In genomic region chr4:118522248-118522647, GRCm38 (mm10) we compare ENCODE assay signal across 29 mouse cellular contexts. TPM values are rescaled to one million over a fixed set of nuclear protein-coding genes. Genes with fewer than 3 reads are reported as not detected.
"Had no signal": no experiment of that assay in that cellular context is flagged by ENCODE, and none has a peak within 500 bp of the region (broad histone marks: within the 10 kb centered on the region; RNA-seq: fewer than 3 reads in every experiment).

No protein-coding gene starts in this region.

- H3K4me2 ChIP-seq: embryonic facial prominence, embryonic 12.5 days; embryonic facial prominence, embryonic 13.5 days; embryonic facial prominence, embryonic 15.5 days; forebrain, embryonic 12.5 days; forebrain, embryonic 13.5 days; forebrain, embryonic 15.5 days had no signal

- H3K27me3 ChIP-seq: embryonic facial prominence, embryonic 15.5 days; forebrain, embryonic 15.5 days had no signal

- H3K9ac ChIP-seq: embryonic facial prominence, embryonic 12.5 days; embryonic facial prominence, embryonic 13.5 days; embryonic facial prominence, embryonic 15.5 days; forebrain, embryonic 12.5 days; forebrain, embryonic 13.5 days; forebrain, embryonic 15.5 days; forebrain, postnatal 0 days had no signal

- ATAC-seq: forebrain, embryonic 13.5 days; forebrain, embryonic 14.5 days; forebrain, embryonic 15.5 days; forebrain, embryonic 16.5 days; forebrain, postnatal 0 days had no signal

- H3K4me1 ChIP-seq: forebrain, embryonic 15.5 days had no signal

- H3K9me3 ChIP-seq: embryonic facial prominence, embryonic 10.5 days; embryonic facial prominence, embryonic 12.5 days; embryonic facial prominence, embryonic 13.5 days; embryonic facial prominence, embryonic 15.5 days; forebrain, embryonic 10.5 days; forebrain, embryonic 12.5 days; forebrain, embryonic 13.5 days; forebrain, embryonic 15.5 days had no signal

- H3K27ac ChIP-seq: embryonic facial prominence, embryonic 10.5 days; embryonic facial prominence, embryonic 12.5 days; embryonic facial prominence, embryonic 13.5 days; embryonic facial prominence, embryonic 15.5 days; forebrain, embryonic 10.5 days; forebrain, embryonic 12.5 days; forebrain, embryonic 13.5 days; forebrain, embryonic 15.5 days; gastrocnemius, adult 2 months; heart, adult 2 months had no signal

- H3K36me3 ChIP-seq: embryonic facial prominence, embryonic 10.5 days; embryonic facial prominence, embryonic 12.5 days; embryonic facial prominence, embryonic 13.5 days; embryonic facial prominence, embryonic 15.5 days; forebrain, embryonic 10.5 days; forebrain, embryonic 12.5 days; forebrain, embryonic 15.5 days had no signal

- DNase-seq: cerebellum, adult 2 months; cerebellum, adult 8-10 months; cerebellum, adult 9-10 months; cerebellum, adult 9-11 months; cerebellum, postnatal 10 days; cerebellum, postnatal 14 days; cerebellum, postnatal 25 days; cerebellum, postnatal 36 days; embryo, embryonic 11 days; forebrain, postnatal 0 days; gastrocnemius, adult 2 months; gastrocnemius, postnatal 10 days; gastrocnemius, postnatal 14 days; gastrocnemius, postnatal 25 days; gastrocnemius, postnatal 36 days; heart, adult 11 months; heart, adult 18-20 months; heart, adult 2 months had no signal

- H3K4me3 ChIP-seq: embryonic facial prominence, embryonic 10.5 days; embryonic facial prominence, embryonic 12.5 days; embryonic facial prominence, embryonic 13.5 days; embryonic facial prominence, embryonic 15.5 days; erythroblast, embryonic 14.5 days; forebrain, embryonic 10.5 days; forebrain, embryonic 12.5 days; forebrain, embryonic 13.5 days; forebrain, embryonic 15.5 days; gastrocnemius, adult 2 months; heart, adult 2 months had no signal

RNA-seq across cellular contexts. Expression of gene 2610528J11Rik, which starts 4.6 kb away (rescaled TPM):
- polyA plus RNA-seq: cerebellum, adult 2 months; forebrain, embryonic 14.5 days; forebrain, embryonic 15.5 days; forebrain, embryonic 16.5 days; forebrain, postnatal 0 days had no signal

RNA-seq across cellular contexts. Expression of gene Tmem125, which starts 21.6 kb away (rescaled TPM):
- polyA plus RNA-seq: erythroblast, embryonic 14.5 days; forebrain, embryonic 12.5 days; forebrain, embryonic 13.5 days; forebrain, embryonic 14.5 days; forebrain, embryonic 16.5 days had no signal
